Mouse (Mus musculus) bone marrow macrophage, adult 2 months (primary cell): ENCODE data around the gene Zfr2.

ENCODE experiments used
- CTCF ChIP-seq: IDR thresholded peaks from 2 replicates; pipeline ENCODE4 v1.5.1; 2012; ENCODE audit warnings: low read depth, mild to moderate bottlenecking, low read length, moderate library complexity
- POLR2A ChIP-seq: IDR thresholded peaks from 2 replicates; pipeline ENCODE4 v1.6.1; 2012; ENCODE audit warnings: mild to moderate bottlenecking, low read depth, low read length, borderline replicate concordance

GRCm38 (mm10) chr10:81230438-81231332 lies 2.3 kb upstream of the Zfr2 start, which contains the start of gene Atcay:
- TF ChIP-seq CTCF (peak; percentile 33), POLR2A (no peak)
